Mouse (Mus musculus) R1 (cell line): Measurements from ENCODE around the gene Exoc3.

Source experiments
- DNase-seq: peaks from one replicate; pipeline ENCODE4 v3.0.0-alpha.2; 2018; ENCODE audit warnings: low read depth, low spot score

Gene Exoc3

DNA sequence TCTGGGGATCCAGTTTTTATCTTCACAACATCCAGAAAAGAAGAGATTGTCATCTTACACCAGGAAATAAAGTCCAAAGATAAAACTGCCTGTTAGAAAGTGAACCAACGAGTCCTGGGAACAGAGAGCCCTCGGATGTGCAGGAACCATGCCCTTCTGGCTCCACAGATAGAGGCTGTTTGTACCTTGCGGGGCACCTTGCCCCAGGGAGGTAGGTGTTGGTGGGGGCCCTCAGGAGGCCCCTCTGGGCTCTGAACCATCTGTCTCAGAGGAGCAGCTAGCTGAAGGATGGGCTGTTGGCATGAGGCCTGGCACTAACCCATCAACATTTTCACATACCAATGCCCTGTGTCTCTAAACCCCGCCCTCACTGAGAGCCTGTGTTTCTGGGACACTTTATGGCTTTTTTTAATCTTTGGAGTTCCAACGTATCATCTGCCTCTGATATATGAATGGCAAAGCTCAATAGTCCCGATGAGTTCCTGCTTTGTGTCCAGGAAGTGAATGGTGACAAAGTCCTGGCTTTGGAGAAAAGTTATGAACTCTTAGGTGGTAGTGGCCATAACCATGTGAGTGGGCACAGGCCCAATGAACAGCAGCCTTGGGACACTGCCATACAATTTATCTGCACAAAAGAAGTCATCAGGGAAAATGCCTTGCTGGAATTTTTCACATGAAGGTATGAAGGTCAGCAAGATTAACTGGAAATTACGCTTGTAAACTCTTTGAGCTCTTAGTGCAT, 69.5 kb downstream of the Exoc3 start:
- no peak for DNase-seq

DNA sequence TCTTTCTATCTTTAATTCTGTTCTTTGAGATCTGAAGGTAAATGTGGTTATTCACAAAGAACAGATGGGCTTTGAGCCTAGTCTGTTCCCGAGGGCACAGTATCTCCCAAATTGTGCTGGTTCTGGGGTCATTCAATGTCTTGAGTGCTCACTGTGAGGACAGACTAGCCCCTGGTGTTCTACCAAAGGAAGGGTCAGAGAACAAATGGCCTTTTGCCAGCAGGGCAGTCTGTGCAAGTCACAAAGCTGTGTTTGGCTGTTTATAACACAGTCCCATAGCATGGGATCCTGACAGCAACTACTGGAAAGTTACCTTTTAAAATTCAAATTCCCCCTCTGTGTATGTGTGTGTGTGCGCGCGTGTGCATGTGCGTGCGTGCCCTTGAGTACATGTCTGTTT, 78.6 kb downstream of the Exoc3 start:
- no peak for DNase-seq

DNA sequence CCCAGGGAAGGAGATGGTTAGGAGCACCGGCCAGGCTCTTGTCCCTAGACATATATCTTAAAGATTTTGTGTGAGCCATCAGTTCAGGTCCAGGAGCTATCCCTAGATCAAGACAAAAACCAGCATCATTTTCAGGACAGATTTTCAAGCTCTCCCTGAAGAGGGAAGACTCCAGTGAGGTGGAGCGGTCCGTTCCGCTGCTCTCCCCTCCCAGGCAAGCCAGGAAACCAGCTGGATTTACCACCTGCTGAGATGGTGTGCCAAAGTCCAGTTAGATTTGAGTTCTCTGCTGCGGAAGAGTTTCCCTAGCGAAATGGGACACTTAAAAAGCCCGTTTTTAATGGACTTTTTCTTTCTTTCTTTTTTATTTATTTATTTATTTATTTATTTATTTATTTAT, 81.0 kb downstream of the Exoc3 start:
- no peak for DNase-seq

DNA sequence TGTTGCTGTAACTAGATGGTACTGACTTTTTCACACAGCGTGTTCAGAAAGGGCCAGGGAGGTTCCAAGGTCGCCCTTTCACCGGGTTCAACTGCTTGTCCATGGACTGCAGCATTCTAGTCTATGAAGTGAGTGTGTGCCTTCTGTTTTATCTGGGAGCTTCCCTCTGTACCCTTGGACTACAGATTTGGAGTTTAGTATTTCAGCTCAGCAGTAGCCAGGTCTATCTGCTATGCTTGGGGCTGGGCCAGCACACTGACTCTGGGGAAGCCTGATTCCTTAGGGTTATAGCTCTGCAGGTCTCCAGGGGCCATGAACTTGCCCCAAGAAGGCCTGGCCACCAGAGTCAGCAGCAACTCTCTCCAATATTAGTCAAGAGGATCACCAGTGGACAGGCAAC, 85.9 kb downstream of the Exoc3 start:
- DNase-seq = no peak

DNA sequence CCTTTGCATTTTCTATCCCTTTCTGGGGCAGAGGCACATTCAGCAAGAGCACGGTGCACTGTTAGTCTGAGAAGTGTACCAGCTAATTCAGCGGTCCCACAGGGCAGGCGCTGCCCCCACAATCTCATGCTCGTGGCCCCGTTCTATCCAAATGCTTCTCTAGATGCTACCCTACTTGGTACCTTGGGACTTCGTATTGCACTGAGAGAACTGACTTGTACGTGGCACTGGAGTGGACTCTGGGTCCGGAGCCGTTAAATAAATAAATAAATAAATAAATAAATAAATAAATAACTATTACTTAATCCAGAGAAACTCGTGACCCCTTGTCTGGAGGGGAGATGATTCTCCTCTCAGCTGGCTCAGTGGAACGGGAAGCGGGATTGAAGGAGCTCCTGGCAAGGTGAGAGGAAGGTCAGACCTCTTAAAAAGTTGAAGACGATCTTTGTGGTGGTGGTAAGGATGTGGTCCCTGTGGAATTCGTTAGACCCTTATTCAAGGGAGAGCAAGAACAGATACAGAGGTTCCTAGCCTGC, 86.7 kb downstream of the Exoc3 start:
- DNase-seq = no peak

DNA sequence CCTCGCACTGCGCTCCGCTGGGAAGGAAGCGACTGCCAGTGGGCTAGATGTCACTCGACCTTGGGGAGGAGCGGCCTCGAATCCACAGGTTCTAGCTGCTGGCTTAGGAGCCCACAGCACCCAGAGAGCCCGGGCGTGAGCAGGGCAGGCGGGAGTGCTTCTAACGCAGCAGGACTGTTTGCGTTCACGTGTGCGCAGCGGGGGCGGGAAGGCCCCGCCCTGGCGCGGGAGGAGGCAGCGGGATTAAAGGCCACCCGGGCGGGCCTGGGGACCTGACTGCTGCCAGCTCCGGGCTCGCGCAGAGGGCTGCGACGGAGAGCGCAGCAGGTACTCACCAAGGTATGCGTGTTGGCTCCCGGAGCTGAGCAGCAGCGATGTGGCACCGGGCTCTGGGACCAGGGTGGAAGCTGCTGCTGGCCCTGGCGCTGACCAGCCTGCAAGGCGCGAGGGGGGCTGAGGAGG, 87.4 kb downstream of the Exoc3 start, which contains the start of gene Slc9a3:
TSS of gene Slc9a3 (plus strand) at position 317 of the 462 bp plus-strand sequence.
- DNase-seq = peak; percentile 21
